Mouse (Mus musculus) adrenal gland, adult (tissue): ENCODE results near the gene Iqgap1.
A peak's percentile ranks its signal among the peaks of the same experiment; 100 is the strongest.

Experiments used
- DNase-seq, 2 experiments: peaks; one replicate each; pipeline ENCODE4 v3.0.0; 2022 to 2023; ENCODE audit warnings: low spot score in 1 of 2; ENCODE audit not compliant: inconsistent age in 2 of 2

The Iqgap1 gene

GRCm38 (mm10) chr7:80729662-80730061, 96.1 kb downstream of the Iqgap1 start:
- DNase-seq = peak; percentile 62 to 88

GRCm38 (mm10) chr7:80721041-80721440, 104.7 kb downstream of the Iqgap1 start:
- DNase-seq = no peak

GRCm38 (mm10) chr7:80719582-80719981, 106.2 kb downstream of the Iqgap1 start:
- no peak for DNase-seq

- DNase-seq = no peak
Observed at GRCm38 (mm10) chr7:80719038-80719437, 106.7 kb downstream of the Iqgap1 start.

DNA sequence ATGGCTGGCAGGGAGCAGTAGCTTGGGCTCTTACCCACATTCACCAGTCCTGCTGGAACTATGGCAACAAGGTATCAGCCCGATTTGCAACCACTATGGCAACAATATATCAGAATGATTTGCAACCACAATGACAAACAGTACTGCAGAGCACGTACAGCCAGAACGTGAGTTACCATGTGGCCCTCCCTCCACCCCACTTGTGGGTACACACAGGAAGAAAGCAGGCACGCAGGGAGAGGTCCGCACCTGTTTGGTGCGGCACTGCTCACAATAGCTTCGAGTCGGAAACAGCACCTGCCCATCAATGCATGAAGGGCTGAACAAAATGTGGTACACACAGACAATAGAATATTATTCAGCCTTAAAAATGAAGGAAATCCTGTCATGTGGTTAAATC, 107.3 kb downstream of the Iqgap1 start:
- DNase-seq = no peak

GRCm38 (mm10) chr7:80716758-80717157, 109.0 kb downstream of the Iqgap1 start:
- no peak for DNase-seq

DNA sequence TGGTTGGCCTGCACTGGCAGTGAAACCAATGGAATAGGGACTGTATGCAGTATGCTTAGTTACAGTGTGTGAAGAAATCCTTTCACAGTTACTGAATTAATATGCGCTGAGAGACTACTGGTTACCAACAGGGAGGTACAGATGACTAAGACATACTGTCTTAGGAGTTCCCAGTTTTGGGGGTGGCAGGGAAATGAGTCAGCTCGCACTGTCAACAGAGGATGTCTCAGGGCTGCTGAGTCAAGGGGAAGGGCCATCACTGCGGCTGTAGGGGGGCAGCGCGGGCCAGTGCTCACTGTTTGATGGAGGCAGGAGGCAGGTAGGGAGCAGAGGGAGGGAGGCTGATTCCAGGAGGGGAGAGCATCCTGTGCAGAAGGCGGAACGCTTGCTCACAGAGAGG, 110.5 kb downstream of the Iqgap1 start:
- DNase-seq = no peak

- no peak for DNase-seq
Observed at GRCm38 (mm10) chr7:80711496-80711895, 114.3 kb downstream of the Iqgap1 start.

DNA sequence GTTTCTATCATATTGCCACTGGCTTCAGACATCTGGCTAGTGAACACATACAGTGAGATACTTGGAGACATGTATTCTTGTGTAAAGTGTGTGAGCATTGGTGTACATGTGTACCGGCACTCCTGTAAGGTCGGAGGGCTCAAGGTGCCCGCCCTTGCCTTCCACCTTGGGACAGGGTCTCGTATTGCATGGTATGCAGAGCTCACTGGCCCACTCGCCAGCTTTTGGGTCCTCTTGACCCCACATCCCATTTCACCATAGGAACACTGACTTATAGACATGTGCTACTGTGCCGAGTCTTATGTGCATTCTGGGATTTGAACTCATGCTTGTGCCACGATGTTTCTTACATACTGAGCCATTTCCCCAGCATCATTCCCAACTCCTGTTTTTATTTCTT, 115.4 kb downstream of the Iqgap1 start:
- no peak for DNase-seq

DNA sequence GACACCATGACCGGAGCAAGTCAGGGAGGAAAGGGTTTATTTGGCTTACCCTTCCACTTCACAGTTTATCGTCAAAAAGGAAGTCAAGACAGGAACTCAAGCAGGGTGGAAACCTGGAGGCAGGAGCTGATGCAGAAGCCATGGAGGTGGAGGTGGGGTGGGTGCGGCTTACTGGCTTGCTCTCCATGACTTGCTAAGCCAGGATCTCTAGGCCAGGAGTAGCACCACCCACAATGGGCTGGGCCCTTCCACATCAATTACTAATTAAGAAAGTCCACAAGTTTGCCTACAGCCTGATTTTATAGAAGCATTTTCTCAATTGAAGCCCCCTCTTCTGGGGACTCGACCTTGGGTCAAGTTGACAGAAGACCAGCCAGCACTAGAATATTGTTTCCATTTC, 121.7 kb downstream of the Iqgap1 start:
- DNase-seq = no peak

DNA sequence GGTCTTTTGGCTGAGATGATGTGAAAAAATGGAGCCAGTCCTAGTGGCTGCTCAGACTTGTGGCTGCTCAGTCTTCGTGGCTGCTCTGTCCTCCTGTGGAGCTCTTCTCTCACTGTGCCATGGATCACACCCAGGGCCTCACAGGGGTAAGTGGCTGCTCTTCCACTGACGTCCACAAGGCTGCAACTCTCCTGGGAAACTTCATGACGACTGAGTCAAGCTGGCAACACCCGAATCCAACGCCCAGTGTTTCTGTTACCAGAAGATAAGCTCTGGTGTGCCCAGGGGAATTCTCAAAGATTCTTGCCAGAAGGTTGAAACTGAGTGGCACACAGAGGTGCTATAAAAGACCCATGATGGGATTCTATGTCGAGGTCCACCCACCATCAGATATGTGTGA, 123.3 kb downstream of the Iqgap1 start:
- no peak for DNase-seq

GRCm38 (mm10) chr7:80699709-80700108, 126.1 kb downstream of the Iqgap1 start:
- no peak for DNase-seq

GRCm38 (mm10) chr7:80698940-80699339, 126.8 kb downstream of the Iqgap1 start:
- DNase-seq = no peak

GRCm38 (mm10) chr7:80697859-80698258, 127.9 kb downstream of the Iqgap1 start:
- no peak for DNase-seq

GRCm38 (mm10) chr7:80696903-80697302, 128.9 kb downstream of the Iqgap1 start:
- DNase-seq = no peak

DNA sequence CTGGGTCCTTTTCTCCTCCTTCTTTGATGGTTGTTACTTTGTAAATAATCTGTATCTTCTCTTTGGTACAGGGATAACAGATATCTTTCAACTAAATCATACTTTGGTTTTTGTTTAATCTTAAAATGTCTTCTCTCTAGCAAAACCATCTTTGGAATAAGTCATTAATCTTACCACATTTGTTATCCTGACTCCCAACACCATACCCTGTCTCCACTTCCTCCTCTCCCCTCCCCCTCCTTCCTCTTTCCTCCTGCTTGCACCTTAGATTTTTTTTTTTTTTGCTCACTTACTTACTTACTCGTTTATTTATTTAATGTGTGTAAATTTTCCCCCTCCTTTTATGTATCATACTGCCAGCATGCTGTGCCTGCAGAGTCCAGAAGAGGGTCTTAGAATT, 129.4 kb downstream of the Iqgap1 start:
- no peak for DNase-seq

DNA sequence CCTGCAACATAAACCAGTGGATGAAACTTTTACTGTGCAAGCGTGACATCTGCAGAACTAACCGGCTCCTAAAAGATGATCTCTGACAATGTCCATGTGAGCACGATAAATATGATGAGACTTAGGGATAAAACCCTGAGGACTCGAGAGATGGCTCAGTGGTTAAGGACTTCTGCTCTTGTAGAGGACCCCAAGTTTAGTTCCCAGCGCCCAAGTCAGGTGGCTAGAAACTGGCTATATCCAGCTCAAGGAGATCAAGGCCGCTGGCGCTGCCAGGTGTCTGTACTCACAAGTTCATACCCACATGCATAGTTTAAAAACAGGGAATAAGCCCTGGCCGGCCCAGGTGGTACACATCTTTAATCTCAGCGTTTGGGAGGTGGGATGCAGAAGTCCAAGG, 133.3 kb downstream of the Iqgap1 start:
- DNase-seq = no peak

GRCm38 (mm10) chr7:80691131-80691530, 134.6 kb downstream of the Iqgap1 start:
- DNase-seq = no peak

DNA sequence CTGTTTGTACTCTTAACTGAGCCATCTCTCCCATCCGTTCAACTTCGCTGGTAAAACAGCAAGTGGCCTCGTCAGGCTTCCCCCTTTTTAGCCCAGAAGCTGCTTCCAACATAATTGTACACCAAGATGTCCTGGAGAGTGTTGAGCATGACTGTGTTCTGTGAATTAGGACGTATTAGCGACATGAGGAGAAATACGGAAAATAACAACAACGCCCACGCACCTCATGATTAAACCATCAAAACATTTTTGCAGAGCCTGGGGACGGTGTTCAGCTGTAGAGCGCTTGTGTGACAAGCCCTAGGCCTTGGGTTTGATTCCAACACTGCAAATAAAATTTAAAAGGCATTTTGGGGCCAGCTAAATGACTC, 136.6 kb downstream of the Iqgap1 start:
- DNase-seq = peak; percentile 69 to 91

DNA sequence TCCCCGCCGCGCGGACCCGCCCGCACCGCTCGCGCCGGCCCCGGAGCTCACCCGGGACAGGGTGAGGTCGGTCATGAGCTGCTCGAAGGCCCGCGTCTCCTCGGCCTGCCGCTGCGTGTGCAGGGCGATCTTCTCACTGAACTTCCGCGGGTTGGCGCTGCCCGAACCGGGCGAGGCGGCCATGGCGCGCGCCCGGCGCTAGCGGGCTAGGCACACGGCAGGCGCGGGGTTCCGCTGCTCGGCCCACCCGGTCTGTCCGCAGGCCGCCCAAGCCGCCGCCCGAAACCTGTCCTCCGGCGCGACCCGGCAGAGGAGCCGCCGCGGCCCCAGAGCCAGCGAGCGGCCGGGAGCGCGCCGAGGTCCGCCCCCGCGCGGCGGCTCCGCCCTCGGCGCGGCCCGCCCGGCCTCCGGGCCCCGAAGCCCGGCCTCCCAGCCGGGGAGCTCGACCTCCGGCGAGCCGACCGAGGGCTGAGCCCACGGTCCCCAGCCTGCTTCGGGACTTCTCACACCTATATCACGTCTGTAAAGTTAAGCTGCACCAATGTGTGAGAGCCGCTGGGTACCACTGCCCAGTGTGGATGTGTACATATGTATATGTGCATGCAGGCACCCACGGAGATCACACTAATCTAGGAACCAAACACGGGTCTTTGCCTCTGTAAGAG, 137.1 kb downstream of the Iqgap1 start, which contains the start of gene Crtc3:
Gene Crtc3, minus strand, starts transcription at position 322 of the 665 bp plus-strand sequence.
- peak; percentile 85 to 94 for DNase-seq

DNA sequence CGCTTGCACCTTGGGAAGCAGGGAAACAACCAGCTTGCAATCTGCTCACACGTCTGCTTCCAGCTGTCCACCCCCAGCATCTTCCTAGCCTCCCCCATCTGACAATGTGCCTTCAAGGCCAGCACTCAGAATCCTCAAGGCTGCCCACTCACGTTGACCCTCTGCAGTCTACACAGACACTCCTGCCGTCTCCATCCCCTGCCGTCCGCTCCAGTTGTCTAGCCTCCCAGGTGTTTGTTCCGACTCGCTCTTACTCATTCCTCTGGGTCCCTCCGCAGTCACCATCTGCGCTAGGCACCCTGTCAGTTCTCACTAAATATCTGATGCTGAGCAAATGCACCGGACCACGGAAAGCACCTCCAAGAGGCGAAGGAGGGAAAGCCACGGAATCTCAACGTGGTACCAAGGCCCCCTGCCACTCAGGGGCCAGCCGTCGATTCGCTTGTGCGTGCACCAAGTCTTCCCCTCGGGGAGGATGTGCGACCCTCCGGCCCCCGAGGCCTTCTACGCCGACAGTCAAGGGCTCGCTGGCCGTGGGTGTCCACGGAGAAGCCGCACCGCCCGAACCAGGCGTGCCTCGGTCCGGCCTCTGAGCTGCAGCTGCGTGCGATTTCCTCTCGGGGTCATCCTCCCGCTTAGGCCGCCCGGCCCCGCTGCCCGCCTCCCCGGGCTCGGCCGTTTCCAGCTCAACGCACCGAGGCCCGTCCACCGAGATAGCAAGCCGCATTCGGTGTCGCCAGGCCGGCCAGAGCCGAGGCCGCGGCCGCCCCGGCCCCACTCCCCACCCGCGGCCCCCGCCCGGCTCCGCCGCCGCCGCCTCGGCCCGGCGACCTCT, 137.8 kb downstream of the Iqgap1 start:
- DNase-seq = peak; percentile 74 to 91

DNA sequence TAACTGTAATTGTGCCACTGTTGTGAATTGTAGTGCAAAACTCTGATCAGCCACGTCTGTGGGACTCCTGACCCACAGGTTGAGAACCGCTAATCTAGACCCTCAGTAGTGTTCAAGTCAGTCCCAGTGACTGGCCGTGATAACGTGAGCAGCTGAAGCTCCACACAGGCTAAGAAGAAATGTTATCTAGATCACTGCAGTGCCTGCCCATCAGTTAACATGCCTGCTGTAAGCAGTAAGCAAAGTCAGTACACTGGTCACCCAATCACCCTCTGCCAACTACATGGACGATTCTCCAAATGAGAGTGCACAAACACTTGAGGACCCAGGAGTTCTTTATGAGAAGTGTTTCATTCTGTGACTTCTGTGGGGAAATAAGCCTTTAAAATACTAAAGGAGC, 140.1 kb downstream of the Iqgap1 start:
- no peak for DNase-seq
